Mouse (Mus musculus): ENCODE measurements around the gene Zfp36. TPM values are rescaled to one million over a fixed set of nuclear protein-coding genes. Genes with fewer than 3 reads are reported as not detected.

Zfp36 gene
- polyA plus RNA-seq, 1 experiment from 2014 or later, result 21.4 TPM

DNA sequence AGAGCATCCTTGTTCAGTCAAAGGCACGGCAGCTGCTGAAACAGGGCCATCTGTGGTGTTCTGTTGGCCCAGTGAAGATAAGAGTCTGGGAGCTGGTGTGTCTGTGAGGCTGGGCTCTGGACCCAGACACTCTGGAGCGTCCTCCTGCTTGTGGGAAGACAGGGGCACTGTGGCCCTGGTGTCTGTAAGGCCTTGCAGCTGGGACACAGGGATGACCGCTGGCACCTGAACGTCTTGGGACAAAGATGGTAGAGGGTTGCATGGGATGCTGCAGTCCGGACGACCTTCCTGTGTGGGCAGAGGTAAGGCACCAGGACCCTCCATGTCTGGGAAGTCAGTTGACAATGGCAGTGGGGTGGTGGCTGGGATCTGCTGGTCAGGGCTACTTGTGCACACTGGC is 19.8 kb downstream of the Zfp36 start:
- Histone ChIP-seq H3K4me1 (peaks cover 27% of the 10 kb centered on the region), H3K9ac (no peak overlapping the region), H3K36me3 (peaks cover 55% of the 10 kb centered on the region), H3K27ac (no peak overlapping the region), H3K4me3 (replicated peaks) (no peak overlapping the region), H3K4me2 (no peak overlapping the region), H3K27me3 (replicated peaks) (no peaks in the 10 kb centered on the region), H3K9me3 (no peaks in the 10 kb centered on the region)
- 92% methylated on average over 6 of the region's 6 CpGs for WGBS
- ATAC-seq (ENCODE audit: insufficient read depth, low FRiP score, low read depth), result no peak

DNA sequence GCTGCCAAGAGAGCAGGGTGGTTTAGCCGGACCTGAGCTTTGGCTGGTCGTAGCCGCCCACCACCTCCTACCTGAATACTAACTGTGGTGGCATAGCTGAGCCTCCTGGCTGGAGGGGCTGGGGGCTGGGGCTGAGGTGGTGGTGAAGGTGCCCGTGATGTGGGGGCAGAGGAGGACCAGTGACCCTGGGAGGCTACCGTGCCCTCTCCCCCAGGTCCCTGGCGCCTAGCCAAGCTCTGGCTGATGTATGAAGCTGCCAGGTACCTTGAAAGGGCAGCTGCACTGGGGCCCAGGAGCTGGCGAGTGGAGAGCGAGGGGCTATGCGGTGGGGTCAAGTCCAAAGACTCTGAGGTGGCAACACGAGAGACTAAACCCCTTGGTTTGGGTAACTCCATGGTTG is 20.2 kb downstream of the Zfp36 start:
- H3K4me3 ChIP-seq (replicated peaks), result no peak overlapping the region
- H3K9me3 ChIP-seq, result no peaks in the 10 kb centered on the region
- 87% methylated on average over 10 of the region's 10 CpGs for WGBS
- H3K4me1 ChIP-seq, result peaks cover 27% of the 10 kb centered on the region
- H3K36me3 ChIP-seq, result peaks cover 51% of the 10 kb centered on the region
- H3K27ac ChIP-seq, result no peak overlapping the region
- no peak for ATAC-seq (ENCODE audit: insufficient read depth, low FRiP score, low read depth)
- no peak overlapping the region for H3K4me2 ChIP-seq
- H3K27me3 ChIP-seq (replicated peaks), result no peaks in the 10 kb centered on the region
- H3K9ac ChIP-seq, result no peak overlapping the region

DNA sequence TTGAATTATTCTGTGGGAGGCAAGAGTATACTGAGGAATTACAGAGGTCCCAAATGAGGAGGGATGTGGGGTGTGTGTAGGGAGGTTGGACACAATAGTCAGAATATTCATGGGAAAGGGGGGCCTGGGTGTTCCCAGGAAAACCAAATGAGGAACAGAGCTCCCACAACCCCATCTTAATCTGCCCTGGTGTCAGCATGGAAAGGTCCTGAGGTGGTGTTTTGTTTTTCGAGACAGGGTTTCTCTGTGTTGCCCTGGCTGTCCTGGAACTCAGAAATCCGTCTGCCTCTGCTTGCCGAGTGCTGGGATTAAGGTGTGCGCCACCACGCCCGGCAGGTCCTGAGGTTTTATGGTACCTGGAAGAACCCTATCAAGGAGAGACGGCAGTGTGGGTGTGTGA is 21.6 kb downstream of the Zfp36 start:
- no peak overlapping the region for H3K9ac ChIP-seq
- peaks cover 54% of the 10 kb centered on the region for H3K36me3 ChIP-seq
- no peaks in the 10 kb centered on the region for H3K9me3 ChIP-seq
- peaks cover 27% of the 10 kb centered on the region for H3K4me1 ChIP-seq
- H3K27me3 ChIP-seq (replicated peaks), result no peaks in the 10 kb centered on the region
- no peak overlapping the region for H3K4me3 ChIP-seq (replicated peaks)
- WGBS, result 55% methylated on average over 7 of the region's 7 CpGs
- no peak for ATAC-seq (ENCODE audit: insufficient read depth, low FRiP score, low read depth)
- H3K4me2 ChIP-seq, result peak overlapping the region; percentile 14; the same call in 1 of the 2 replicates
- peak overlapping the region; percentile 50 for H3K27ac ChIP-seq

DNA sequence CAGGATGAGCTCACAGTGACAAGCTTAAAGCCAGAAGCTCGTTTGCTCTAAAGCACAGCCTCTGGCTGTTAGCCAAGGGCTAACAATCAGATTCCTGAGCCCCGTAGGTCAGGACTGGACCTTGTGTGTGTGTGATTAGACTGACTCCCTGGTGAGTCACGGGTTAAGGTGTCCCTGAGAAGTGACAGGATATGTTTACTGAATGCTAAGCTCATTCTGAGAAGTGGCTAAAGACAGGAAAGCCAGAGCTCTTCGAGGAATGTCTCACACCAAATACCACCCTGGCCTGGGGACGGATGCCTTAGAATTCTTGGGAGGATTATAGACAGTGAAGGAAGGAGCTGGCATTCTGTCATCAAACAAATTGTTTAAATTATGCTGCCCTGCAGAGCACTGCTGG is 22.1 kb downstream of the Zfp36 start:
- ATAC-seq (ENCODE audit: insufficient read depth, low FRiP score, low read depth), result no peak

DNA sequence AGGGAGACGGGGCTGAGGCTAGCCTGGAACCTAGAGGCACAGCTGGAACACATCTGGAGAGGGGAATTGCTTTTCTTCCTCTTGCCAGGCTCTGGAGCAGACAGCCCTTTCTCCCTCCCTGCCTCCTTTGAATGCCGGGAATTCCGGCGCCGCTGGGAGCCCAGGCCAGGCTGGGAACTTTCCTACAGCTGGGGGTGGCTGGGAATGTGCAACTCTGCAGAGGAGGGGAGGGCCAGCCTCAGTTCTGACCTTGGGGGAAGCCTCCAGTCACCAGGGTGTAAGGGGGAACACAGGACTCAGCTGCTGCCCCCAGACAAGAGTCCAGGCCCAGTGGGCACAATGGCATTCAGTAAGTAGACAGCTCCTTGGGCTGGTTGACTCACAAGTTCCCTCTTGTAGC is 23.1 kb downstream of the Zfp36 start:
- 6% methylated on average over 5 of the region's 5 CpGs for WGBS
- H3K4me3 ChIP-seq (replicated peaks), result no peak overlapping the region
- no peaks in the 10 kb centered on the region for H3K27me3 ChIP-seq (replicated peaks)
- peak overlapping the region; percentile 50 for H3K27ac ChIP-seq
- peaks cover 27% of the 10 kb centered on the region for H3K4me1 ChIP-seq
- H3K9ac ChIP-seq, result no peak overlapping the region
- peak; percentile 30; the same call in 1 of the 2 replicates for ATAC-seq (ENCODE audit: insufficient read depth, low FRiP score, low read depth)
- no peak overlapping the region for H3K4me2 ChIP-seq
- no peaks in the 10 kb centered on the region for H3K9me3 ChIP-seq
- H3K36me3 ChIP-seq, result peaks cover 50% of the 10 kb centered on the region

More for the DNA sequence above, 22.1 kb downstream of the Zfp36 start:
- WGBS, result 4% methylated on average over 5 of the region's 5 CpGs
- H3K4me1 ChIP-seq, result peaks cover 27% of the 10 kb centered on the region
- 0 out of 2 replicates have a peak overlapping the region, but pooled peaks have one; percentile 0 for H3K4me3 ChIP-seq (replicated peaks)
- H3K27ac ChIP-seq, result peak overlapping the region; percentile 50
- peak overlapping the region; percentile 14; the same call in 1 of the 2 replicates for H3K4me2 ChIP-seq
- no peaks in the 10 kb centered on the region for H3K9me3 ChIP-seq
- H3K27me3 ChIP-seq (replicated peaks), result no peaks in the 10 kb centered on the region
- peaks cover 58% of the 10 kb centered on the region for H3K36me3 ChIP-seq
- H3K9ac ChIP-seq, result no peak overlapping the region

DNA sequence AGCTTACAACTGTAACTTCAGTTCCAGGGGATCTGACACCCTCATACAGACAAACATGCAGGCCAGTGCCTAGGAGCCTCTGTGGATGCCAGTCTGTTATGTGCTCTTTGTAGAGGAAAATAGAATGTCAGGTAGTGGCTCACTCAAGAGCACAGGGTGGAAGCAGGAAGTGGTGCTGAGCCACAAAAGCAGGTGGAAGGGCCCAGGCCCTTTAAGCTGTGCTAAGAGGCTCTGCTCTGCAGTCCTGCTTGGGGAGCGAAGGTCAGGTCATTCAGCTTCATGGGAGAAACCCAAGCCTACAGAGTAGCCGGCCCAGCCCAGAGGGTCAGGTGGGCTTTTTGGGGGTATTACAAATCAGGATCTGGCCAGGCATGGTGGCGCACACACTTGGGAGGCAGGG is 24.8 kb downstream of the Zfp36 start:
- no peaks in the 10 kb centered on the region for H3K9me3 ChIP-seq
- peaks cover 32% of the 10 kb centered on the region for H3K4me1 ChIP-seq
- H3K4me2 ChIP-seq, result no peak overlapping the region
- H3K27ac ChIP-seq, result no peak overlapping the region
- ATAC-seq (ENCODE audit: insufficient read depth, low FRiP score, low read depth), result no peak
- WGBS, result 87% methylated on average over 3 of the region's 3 CpGs
- H3K9ac ChIP-seq, result no peak overlapping the region
- no peaks in the 10 kb centered on the region for H3K27me3 ChIP-seq (replicated peaks)
- peaks cover 33% of the 10 kb centered on the region for H3K36me3 ChIP-seq
- H3K4me3 ChIP-seq (replicated peaks), result no peak overlapping the region

DNA sequence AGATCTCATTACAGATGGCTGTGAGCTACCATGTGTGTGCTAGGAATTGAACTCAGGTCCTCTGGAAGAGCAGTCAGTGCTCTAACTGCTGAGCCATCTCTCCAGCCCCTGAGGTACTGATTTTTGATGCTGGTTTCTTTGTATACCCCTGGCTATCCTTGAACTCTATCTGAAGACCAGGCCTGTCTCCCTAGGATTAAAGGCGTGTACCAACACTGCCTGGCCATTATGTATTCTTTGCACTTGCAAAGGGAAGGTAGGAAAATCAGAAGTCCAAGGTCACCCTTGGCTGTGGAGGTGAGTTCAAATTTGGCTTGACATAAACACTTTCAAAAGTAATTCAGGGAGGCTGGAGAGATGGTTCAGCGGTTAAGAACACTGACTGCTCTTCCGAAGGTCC is 25.5 kb downstream of the Zfp36 start:
- Histone ChIP-seq H3K36me3 (peaks cover 27% of the 10 kb centered on the region), H3K27me3 (replicated peaks) (no peaks in the 10 kb centered on the region), H3K27ac (no peak overlapping the region), H3K4me3 (replicated peaks) (no peak overlapping the region), H3K4me1 (peaks cover 35% of the 10 kb centered on the region), H3K4me2 (no peak overlapping the region), H3K9ac (no peak overlapping the region), H3K9me3 (no peaks in the 10 kb centered on the region)
- ATAC-seq (ENCODE audit: insufficient read depth, low FRiP score, low read depth), result no peak
- 89% methylated on average over 3 of the region's 3 CpGs for WGBS

- Histone ChIP-seq H3K27me3 (replicated peaks) (no peaks in the 10 kb centered on the region), H3K4me1 (peaks cover 37% of the 10 kb centered on the region), H3K27ac (no peak overlapping the region), H3K4me3 (replicated peaks) (no peak overlapping the region), H3K9ac (no peak overlapping the region), H3K36me3 (peaks cover 23% of the 10 kb centered on the region), H3K4me2 (no peak overlapping the region), H3K9me3 (no peaks in the 10 kb centered on the region)
- WGBS, result 84% methylated on average over 3 of the region's 3 CpGs
- no peak for ATAC-seq (ENCODE audit: insufficient read depth, low FRiP score, low read depth)
These were observed 25.9 kb downstream of the Zfp36 start for GRCm38 (mm10) chr7:28354113-28354581.

- Histone ChIP-seq H3K27me3 (replicated peaks) (no peaks in the 10 kb centered on the region), H3K27ac (no peak overlapping the region), H3K9me3 (no peaks in the 10 kb centered on the region), H3K4me2 (no peak overlapping the region), H3K36me3 (peaks cover 20% of the 10 kb centered on the region), H3K9ac (no peak overlapping the region), H3K4me1 (peaks cover 31% of the 10 kb centered on the region), H3K4me3 (replicated peaks) (no peak overlapping the region)
- no peak for ATAC-seq (ENCODE audit: insufficient read depth, low FRiP score, low read depth)
- WGBS, result 89% methylated on average over 2 of the region's 2 CpGs
These were observed 26.8 kb downstream of the Zfp36 start for GRCm38 (mm10) chr7:28353267-28353666.

- Histone ChIP-seq H3K9ac (peak overlapping the region; percentile 95; the same call in 1 of the 2 replicates), H3K4me3 (replicated peaks) (peak overlapping the region; percentile 92), H3K36me3 (peaks cover 20% of the 10 kb centered on the region), H3K27me3 (replicated peaks) (no peaks in the 10 kb centered on the region), H3K4me1 (peaks cover 17% of the 10 kb centered on the region), H3K27ac (peak overlapping the region; percentile 80; the same call in 1 of the 2 replicates), H3K9me3 (no peaks in the 10 kb centered on the region), H3K4me2 (peak overlapping the region; percentile 66)
- 30% methylated on average over 4 of the region's 4 CpGs for WGBS
- no peak for ATAC-seq (ENCODE audit: insufficient read depth, low FRiP score, low read depth)
These were observed 28.3 kb downstream of the Zfp36 start for GRCm38 (mm10) chr7:28351676-28352191.

GRCm38 (mm10) chr7:28350155-28350883 is 29.7 kb downstream of the Zfp36 start, which contains the start of gene Rps16:
Gene Rps16, plus strand, starts transcription at chr7:28350652.
- WGBS, result under 1% methylated on average over 49 of the region's 50 CpGs
- Histone ChIP-seq H3K9me3 (no peaks in the 10 kb centered on the region), H3K4me1 (peaks cover 15% of the 10 kb centered on the region), H3K9ac (peak within 1 kb of the TSS; percentile 95), H3K4me3 (replicated peaks) (peak within 1 kb of the TSS; percentile 92), H3K4me2 (peak within 1 kb of the TSS; percentile 66), H3K27ac (peak within 1 kb of the TSS; percentile 95), H3K36me3 (peaks cover 20% of the 10 kb centered on the region), H3K27me3 (replicated peaks) (no peaks in the 10 kb centered on the region)
- peak; percentile 93 for ATAC-seq (ENCODE audit: insufficient read depth, low FRiP score, low read depth)

- Histone ChIP-seq H3K9me3 (no peaks in the 10 kb centered on the region), H3K27ac (no peak overlapping the region), H3K9ac (no peak overlapping the region), H3K4me3 (replicated peaks) (no peak overlapping the region), H3K4me2 (no peak overlapping the region), H3K36me3 (peaks cover 8% of the 10 kb centered on the region), H3K27me3 (replicated peaks) (no peaks in the 10 kb centered on the region), H3K4me1 (peaks cover 15% of the 10 kb centered on the region)
- WGBS, result 83% methylated on average over 7 of the region's 7 CpGs
- no peak for ATAC-seq (ENCODE audit: insufficient read depth, low FRiP score, low read depth)
These were observed 31.5 kb downstream of the Zfp36 start for GRCm38 (mm10) chr7:28348601-28349000.
